Mouse (Mus musculus): ENCODE measurements around the gene Gigyf1. TPM values are rescaled to one million over a fixed set of nuclear protein-coding genes. Genes with fewer than 3 reads are reported as not detected.
A peak's percentile ranks its signal among the peaks of the same experiment; 100 is the strongest.

Gigyf1 gene
- total RNA-seq, 2 experiments from 2014 or later = 62.3 to 65.6 TPM

DNA sequence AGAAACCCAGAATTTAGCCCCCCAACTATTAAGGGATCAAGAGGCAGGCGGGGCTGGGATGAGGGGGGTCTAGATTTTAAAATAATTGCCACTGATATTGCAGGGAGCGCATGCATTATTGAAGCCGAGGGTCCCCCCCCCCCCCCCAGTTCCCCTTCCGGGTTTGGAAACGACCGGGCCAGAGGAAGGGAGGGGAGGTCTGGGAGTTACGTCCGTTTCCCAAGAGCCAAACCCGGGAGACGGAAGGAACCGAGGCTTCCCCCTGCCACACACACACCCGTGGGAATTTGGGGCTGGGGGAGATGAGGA, 14.4 kb downstream of the Gigyf1 start:
- no peak for DNase-seq (ENCODE audit: low spot score in 2 of 2)

- DNase-seq (ENCODE audit: low spot score in 2 of 2) = peak; percentile 95 to 98
Observed at GRCm38 (mm10) chr5:137533117-137533827, 14.9 kb downstream of the Gigyf1 start, which contains the start of the genes Epo and Gnb2. Epo (minus strand) TSS chr5:137533242. Gnb2 (minus strand) TSS chr5:137533510.

DNA sequence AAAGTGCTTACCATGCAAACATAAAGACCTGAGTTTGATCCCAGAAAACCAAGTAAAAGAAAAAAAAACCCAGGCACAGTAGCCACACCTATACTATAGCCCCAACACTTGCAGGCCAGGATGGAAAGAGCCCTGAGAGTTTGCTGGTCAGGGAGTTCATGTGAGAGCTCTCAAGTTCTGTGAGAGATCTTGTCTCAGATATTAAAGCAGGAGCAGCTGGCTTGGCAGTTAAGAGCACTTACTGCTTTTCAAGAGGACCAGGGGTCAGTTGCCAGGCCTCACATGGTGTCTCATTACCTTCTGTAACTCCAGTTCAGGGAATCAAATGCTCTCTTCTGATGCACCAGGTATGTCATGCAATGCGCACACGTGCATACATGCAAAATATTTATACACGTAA, 16.4 kb downstream of the Gigyf1 start:
- DNase-seq (ENCODE audit: low spot score in 2 of 2) = no peak

DNA sequence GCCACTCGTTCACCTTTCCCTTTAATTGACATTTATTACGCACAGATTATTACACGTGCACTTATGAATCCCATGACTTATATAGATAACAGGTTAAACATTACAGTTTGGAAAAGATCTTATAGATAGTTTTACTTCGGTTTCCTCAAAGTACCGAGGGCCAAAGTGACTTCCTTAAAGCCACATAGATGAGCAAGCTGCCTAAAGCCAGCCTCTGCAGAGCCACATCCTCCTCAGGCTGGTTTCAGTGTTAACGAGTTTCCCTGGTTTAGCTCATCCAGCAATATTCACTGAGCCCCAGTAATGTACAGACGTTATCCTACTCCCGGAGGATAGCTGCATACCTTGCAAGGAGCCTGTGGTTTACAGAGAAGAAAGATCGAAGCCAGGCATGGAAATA, 17.0 kb downstream of the Gigyf1 start:
- DNase-seq (ENCODE audit: low spot score in 2 of 2) = no peak

DNA sequence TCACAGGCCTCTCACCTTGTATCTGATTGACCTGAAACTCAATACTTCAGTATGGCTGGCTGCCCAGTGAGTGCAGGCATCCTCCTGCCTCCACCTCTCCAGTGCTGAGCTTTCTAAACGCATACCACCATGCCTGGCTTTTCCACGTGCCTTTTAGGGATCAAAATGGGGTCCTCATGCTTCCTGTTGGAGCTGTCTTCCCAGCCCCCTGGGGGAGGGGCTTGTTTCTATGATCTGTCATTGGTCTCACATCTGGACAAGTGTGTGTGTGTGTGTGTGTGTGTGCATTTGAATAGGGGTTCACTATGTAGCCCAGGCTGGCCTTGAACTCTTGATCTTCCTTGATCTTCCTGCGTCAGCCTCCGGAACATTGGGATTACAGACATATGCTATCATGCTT, 19.1 kb downstream of the Gigyf1 start:
- no peak for DNase-seq (ENCODE audit: low spot score in 2 of 2)

DNA sequence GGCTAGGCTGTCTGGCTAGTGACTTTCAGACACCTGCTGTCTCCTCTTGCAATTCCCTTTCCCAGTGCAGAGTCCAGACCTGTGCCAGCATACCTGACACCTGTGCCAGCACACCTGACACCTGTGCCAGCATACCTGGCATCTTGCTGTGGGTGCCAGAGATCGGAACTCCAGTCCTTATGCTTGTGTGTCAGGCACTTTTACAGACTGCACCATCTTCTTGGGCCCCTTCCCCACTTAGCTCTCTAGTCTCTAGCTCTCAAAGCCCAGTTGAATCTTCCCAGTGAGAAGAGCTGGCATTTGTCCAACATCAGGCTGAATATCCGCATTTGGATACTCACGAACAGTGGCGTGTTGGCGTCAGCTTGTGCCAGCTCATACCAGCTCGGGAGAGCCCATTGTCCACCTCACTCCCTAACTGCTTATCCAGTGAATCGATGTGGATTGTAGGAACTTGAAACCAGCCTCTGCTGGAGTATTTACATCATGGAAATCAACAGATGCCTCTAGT, 21.0 kb downstream of the Gigyf1 start:
- peak in 1 of 2 experiments; percentile 25 for DNase-seq (ENCODE audit: low spot score in 2 of 2)

GRCm38 (mm10) chr5:137540991-137541390, 22.6 kb downstream of the Gigyf1 start:
- DNase-seq (ENCODE audit: low spot score in 2 of 2) = no peak

- DNase-seq (ENCODE audit: low spot score in 2 of 2) = no peak
Observed at GRCm38 (mm10) chr5:137541768-137542540, 23.6 kb downstream of the Gigyf1 start.

- no peak for DNase-seq (ENCODE audit: low spot score in 2 of 2)
Observed at GRCm38 (mm10) chr5:137544926-137545325, 26.6 kb downstream of the Gigyf1 start.

DNA sequence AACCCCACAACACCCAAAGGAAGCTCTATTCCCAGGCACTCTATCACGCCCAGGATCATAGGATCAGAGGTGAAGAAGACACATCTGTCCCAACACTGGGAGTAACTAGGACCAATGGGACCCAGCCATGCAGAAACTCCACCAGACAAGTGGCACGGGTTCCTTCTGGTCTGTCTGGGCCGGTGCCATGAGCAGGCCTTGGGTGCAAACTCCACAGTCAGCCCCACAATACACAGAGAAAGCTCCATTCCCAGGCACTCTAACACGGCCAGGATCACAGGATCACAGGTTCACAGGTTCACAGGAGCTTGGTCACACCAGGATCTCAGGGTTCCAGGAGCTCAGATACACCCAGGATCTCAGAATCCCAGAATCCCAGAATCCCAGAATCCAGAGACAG, 27.2 kb downstream of the Gigyf1 start:
- DNase-seq (ENCODE audit: low spot score in 2 of 2) = no peak

DNA sequence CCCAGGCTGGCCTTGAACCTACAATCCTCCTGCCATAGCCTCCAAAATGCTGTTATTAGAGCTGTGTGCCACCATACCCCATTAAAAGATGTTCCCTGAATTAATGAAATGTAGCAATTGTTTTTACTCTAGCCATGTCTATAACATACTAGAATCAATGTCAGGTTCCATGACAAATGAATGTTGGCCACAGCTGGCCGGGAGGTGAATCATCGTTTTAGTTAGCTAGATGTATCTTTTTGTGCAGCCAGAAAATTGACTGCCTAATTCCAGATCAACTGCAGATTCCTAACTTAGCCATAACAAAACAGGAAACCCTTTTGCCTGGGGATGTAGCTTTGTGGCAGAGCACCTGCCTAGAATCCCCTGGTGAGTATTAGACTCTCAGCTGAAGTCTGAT, 31.5 kb downstream of the Gigyf1 start:
- no peak for DNase-seq (ENCODE audit: low spot score in 2 of 2)

DNA sequence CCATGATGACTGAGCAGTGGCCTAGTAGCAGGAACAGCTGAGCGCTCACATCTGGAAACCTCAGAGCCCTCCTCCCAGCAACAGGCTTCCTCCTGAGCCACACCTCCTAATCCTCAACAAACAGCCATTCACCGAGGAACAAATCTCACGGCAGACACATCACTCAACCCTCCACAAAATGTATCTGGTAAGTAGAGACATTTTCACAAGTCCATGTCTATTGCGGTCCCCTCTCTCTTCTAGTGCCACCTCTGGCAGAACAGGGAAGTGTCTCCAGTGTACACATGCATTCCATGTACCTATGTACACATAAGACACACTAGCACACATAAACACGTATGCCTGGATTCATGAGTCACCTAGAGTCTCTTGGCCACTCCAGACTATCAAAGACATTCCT, 32.8 kb downstream of the Gigyf1 start:
- DNase-seq (ENCODE audit: low spot score in 2 of 2) = no peak

- no peak for DNase-seq (ENCODE audit: low spot score in 2 of 2)
Observed at GRCm38 (mm10) chr5:137553000-137553399, 34.7 kb downstream of the Gigyf1 start.

- peak; percentile 89 to 94 for DNase-seq (ENCODE audit: low spot score in 2 of 2)
Observed at GRCm38 (mm10) chr5:137553411-137553837, 35.1 kb downstream of the Gigyf1 start, which contains the start of gene Actl6b. Actl6b (plus strand) TSS chr5:137553517.

DNA sequence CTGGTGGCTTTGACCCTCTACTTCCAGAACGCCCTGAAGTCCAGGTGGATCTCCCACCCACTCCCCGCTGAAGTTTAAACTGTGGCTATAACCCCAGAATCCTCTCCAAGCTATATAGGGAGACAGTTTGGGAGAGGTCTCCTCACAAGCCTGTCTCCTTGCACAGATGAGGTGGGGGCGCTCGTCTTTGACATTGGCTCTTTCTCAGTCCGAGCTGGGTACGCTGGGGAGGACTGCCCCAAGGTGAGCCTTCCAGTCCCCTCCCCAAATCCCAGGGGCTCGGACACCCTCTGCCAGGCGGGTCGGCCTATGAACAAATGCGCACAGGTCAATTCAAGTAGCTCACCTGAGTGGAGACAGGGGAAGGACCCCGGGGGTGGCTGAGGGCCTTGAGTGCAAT, 35.5 kb downstream of the Gigyf1 start:
- no peak for DNase-seq (ENCODE audit: low spot score in 2 of 2)

DNA sequence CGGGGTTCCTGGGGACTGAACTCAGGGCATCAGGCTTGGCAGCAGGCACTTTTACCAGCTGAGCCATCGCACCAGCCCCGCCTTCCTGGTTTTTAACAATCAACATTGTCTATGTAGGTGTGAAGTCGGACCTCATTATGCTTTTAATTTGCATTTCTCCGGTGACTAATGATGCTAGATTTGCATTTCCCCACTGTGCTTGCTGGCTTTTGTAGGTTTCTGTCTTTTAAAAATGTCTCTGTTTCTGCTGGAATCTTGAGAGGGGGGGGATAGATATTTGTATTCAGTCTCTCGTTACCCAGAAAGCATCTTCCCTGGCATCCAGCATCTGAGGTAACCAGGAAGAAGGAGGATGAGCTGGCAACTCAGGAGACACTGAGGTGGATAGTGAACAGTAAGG, 43.2 kb downstream of the Gigyf1 start:
- no peak for DNase-seq (ENCODE audit: low spot score in 2 of 2)

GRCm38 (mm10) chr5:137562965-137563364, 44.6 kb downstream of the Gigyf1 start:
- DNase-seq (ENCODE audit: low spot score in 2 of 2) = peak; percentile 31 to 53

DNA sequence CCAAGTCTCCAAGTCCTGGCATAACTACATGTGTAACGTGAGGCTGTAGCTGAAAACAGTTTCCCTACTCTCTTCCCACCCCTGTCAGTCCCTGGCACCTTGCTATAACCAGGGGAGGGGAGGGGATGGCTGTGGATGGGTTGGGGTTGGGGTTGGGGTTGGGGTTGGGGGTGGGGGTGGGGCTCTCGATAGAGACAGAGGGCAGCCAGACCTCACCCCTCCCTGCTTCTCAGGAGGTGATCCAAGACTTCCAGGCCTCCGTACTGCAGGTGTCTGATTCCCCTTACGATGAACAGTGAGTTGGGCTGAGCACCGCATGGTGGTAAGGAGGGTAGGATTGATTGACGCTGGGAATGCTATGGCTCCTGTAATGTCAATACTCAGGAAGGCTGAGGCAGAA, 47.4 kb downstream of the Gigyf1 start:
- DNase-seq (ENCODE audit: low spot score in 2 of 2) = no peak

DNA sequence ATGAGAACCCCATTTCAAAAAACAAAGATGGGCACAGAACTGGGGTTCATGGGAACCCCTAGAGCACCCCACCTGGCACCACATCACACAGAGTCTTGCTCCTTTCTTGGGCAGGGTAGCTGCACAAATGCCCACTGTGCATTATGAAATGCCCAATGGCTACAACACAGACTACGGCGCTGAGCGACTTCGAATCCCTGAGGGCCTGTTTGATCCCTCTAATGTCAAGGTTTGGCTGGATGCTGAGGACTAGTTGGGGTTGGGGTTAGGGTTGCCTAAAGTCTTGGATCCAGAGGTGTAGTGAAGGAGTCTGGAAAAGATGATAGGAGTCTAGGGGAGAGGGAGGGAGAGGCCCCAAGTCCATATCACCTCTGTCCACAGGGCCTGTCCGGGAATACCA, 48.1 kb downstream of the Gigyf1 start:
- no peak for DNase-seq (ENCODE audit: low spot score in 2 of 2)

DNA sequence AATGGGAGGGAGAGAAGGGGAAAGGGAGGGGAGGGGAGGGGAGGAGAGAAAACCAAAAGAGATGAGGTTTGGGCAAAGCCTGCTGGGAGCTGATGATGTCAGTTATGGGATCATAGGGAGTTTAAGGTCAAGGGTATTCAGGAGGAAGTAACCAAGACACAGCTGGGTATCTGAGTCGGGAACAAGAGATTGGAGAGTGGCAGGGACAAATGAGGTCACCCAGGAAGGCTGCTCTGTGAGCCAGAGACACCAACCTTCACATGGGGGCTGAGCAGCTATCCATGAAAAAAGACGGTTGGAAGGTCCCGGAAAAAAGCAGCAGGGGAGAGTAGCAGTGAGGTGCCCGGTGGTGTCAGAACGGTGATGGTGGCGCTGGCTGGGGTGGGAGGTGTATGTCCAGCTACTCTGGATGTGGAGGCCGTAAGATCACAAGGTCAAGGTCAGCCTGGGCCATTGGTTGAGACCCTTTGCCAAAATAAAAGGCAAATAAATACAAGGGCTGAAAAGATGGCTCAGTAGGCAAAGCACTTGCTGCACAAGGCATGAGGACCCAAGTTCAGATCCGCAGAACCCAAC, 50.0 kb downstream of the Gigyf1 start:
- DNase-seq (ENCODE audit: low spot score in 2 of 2) = no peak

DNA sequence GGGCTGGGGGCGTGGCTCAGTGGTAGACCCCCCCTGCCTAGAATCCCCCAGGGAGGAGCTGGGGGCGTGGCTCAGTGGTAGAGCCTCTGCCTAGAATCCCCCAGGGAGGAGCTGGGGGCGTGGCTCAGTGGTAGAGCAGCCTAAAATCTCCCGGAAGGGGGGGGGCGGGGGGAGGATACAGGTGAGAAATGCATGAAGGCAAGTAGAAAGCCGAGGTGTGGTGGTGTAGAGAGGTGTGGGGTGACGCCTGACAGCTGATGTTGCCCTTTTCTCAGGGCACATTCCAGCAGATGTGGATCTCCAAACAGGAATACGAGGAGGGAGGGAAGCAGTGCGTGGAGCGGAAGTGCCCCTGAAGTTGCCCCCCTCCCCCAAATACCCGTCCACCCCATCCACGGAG, 50.7 kb downstream of the Gigyf1 start:
- no peak for DNase-seq (ENCODE audit: low spot score in 2 of 2)

- DNase-seq (ENCODE audit: low spot score in 2 of 2) = no peak
Observed at GRCm38 (mm10) chr5:137569665-137570064, 51.3 kb downstream of the Gigyf1 start, which contains the start of gene Tfr2. Tfr2 (plus strand) TSS chr5:137569840.
